Mouse (Mus musculus) megakaryocyte, embryonic 14.5 days (primary cell): ENCODE results near the gene Guk1. TPM values are rescaled to one million over a fixed set of nuclear protein-coding genes. Genes with fewer than 3 reads are reported as not detected.

Experiments used
- H3K27me3 ChIP-seq: replicated peaks from 2 replicates; pipeline ENCODE3; 2012; ENCODE audit warnings: inconsistent platforms
- H3K36me3 ChIP-seq: replicated peaks from 2 replicates; pipeline ENCODE3; 2012; ENCODE audit warnings: low read length, inconsistent platforms, mixed read lengths
- H3K4me1 ChIP-seq: 2 replicates; pipeline ENCODE4 v1.6.1; 2012; ENCODE audit warnings: inconsistent platforms
- H3K4me3 ChIP-seq: replicated peaks from 2 replicates; pipeline ENCODE3; 2012; ENCODE audit warnings: moderate library complexity, mild to moderate bottlenecking, inconsistent platforms
- H3K9me3 ChIP-seq: 2 replicates; pipeline ENCODE4 v1.6.1; 2012; ENCODE audit warnings: inconsistent platforms
- FLI1 ChIP-seq: IDR thresholded peaks from 2 replicates; pipeline ENCODE4 v1.6.1; 2012; ENCODE audit warnings: low read length, inconsistent platforms, mixed read lengths
- GATA1 ChIP-seq: IDR thresholded peaks from 3 replicates; pipeline ENCODE4 v1.6.1; 2012; ENCODE audit warnings: mixed read lengths, low read length, inconsistent platforms, borderline replicate concordance
- polyA plus RNA-seq: library from polyadenylated mRNA; stranded (reverse); fragments of >175 nt; gene quantifications from 2 replicates; pipeline ENCODE4 v1.2.3, GENCODE M21; 2012; ENCODE audit warnings: low replicate concordance; ENCODE audit not compliant: insufficient read depth

Guk1 gene
- polyA plus RNA-seq, 1 experiment = 19.3 TPM

DNA sequence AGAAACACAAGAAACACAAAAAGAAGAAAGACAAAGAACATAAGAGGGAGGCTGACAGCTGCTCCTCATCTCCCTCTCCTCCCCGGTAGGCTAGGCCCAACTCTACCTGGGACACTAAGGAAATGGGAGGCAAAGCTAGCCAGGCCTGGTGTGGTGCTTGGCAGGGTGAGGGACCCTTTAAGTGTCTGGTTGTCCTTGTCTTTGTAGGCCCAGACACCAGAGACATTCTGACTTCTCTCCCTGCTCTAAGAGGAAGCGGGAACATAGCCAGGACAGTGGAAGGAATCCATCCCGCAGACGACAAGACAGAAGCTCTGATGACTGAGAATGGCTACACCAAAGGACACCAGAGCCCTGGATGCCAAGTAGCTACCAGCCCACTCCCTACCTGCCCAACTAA is 18.0 kb upstream of the Guk1 start:
- Histone ChIP-seq H3K4me3 (no peak overlapping the region), H3K4me1 (peaks cover 68% of the 10 kb centered on the region), H3K27me3 (no peaks in the 10 kb centered on the region), H3K9me3 (no peaks in the 10 kb centered on the region), H3K36me3 (peaks cover 67% of the 10 kb centered on the region)
- no peak for TF ChIP-seq GATA1
- no peak for TF ChIP-seq FLI1

DNA sequence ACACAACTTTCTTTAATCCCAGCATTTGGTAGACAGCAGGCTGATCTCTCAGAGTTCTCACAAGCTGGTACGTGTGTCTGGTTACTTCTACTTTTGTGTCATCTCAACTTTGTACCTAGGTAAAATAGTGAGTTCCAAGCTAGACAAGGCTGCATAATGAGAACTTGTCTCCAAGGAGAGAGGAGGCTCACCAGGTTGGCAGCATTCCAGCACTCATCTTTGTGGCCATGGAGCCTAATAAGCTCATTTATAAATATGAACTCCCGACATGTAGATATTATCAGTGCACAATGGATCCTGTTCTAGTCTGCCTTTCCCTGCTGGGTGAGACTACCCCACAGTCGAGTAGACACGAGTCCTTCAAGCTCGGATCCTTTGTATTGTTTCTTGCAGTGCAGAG is 17.6 kb upstream of the Guk1 start:
- Histone ChIP-seq H3K4me1 (peaks cover 63% of the 10 kb centered on the region), H3K36me3 (peaks cover 66% of the 10 kb centered on the region), H3K4me3 (peak overlapping the region; percentile 94), H3K27me3 (no peaks in the 10 kb centered on the region), H3K9me3 (no peaks in the 10 kb centered on the region)
- TF ChIP-seq GATA1 (no peak), FLI1 (no peak)

DNA sequence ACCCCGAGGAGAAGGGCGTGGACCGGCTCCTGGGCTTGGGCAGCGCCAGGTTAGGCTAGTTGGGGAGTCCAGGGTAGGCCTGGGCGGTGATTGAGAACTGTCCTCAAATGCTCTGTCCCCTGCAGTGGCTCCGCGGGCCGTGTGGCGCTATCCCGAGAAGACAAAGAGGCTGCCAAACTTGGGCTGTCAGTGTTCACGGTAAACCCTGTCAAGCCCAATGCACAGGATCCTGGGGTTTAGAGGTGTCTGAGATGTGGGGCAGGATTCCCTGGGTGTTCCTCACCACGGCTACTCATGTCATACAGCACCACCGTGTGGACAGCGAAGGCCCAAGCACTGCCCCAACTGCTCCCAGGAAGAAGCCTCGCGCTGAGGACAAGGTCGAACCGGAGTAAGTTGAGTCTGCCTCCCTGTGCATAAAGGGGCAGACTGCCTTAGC is 17.0 kb upstream of the Guk1 start:
- H3K4me1 ChIP-seq = peaks cover 63% of the 10 kb centered on the region
- TF ChIP-seq GATA1 (no peak), FLI1 (no peak)
- H3K27me3 ChIP-seq = no peaks in the 10 kb centered on the region
- H3K9me3 ChIP-seq = no peaks in the 10 kb centered on the region
- peak overlapping the region; percentile 94 for H3K4me3 ChIP-seq
- H3K36me3 ChIP-seq = peaks cover 66% of the 10 kb centered on the region

DNA sequence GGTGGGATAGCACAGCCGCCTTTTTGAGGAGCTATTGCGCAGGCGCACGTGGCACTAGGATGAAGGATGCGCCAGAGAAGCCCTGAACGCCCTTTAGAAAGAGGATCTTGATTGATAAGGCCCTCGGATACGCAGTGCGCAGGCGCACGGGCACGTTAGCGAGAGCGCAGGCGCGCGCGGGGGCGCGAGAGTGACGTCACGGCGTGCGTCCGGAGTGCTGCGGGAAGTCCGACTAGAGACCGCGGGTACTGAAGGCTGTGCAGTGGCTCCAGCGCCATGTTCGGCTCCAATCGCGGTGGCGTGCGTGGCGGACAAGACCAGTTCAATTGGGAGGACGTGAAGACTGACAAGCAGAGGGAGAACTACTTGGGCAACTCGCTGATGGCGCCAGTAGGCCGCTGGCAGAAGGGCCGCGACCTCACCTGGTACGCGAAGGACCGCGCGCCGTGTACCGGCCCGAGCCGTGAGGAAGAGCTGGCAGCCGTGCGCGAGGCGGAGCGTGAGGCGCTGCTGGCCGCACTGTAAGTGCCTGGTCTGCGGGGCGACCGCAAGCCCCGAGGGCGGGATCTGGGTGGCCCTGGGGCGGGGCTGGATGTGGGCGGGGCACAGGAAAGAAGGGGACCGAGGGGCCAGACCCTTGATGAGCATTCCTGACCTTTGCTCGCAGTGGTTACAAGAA is 16.3 kb upstream of the Guk1 start, which contains the start of gene 2310033P09Rik:
Gene 2310033P09Rik (plus strand): TSS at position 169 of the 679 bp plus-strand sequence.
- H3K9me3 ChIP-seq = no peaks in the 10 kb centered on the region
- H3K36me3 ChIP-seq = peaks cover 62% of the 10 kb centered on the region
- peaks cover 58% of the 10 kb centered on the region for H3K4me1 ChIP-seq
- TF ChIP-seq FLI1 = no peak
- TF ChIP-seq GATA1 = no peak
- H3K27me3 ChIP-seq = no peaks in the 10 kb centered on the region
- peak within 1 kb of the TSS; percentile 94 for H3K4me3 ChIP-seq

DNA sequence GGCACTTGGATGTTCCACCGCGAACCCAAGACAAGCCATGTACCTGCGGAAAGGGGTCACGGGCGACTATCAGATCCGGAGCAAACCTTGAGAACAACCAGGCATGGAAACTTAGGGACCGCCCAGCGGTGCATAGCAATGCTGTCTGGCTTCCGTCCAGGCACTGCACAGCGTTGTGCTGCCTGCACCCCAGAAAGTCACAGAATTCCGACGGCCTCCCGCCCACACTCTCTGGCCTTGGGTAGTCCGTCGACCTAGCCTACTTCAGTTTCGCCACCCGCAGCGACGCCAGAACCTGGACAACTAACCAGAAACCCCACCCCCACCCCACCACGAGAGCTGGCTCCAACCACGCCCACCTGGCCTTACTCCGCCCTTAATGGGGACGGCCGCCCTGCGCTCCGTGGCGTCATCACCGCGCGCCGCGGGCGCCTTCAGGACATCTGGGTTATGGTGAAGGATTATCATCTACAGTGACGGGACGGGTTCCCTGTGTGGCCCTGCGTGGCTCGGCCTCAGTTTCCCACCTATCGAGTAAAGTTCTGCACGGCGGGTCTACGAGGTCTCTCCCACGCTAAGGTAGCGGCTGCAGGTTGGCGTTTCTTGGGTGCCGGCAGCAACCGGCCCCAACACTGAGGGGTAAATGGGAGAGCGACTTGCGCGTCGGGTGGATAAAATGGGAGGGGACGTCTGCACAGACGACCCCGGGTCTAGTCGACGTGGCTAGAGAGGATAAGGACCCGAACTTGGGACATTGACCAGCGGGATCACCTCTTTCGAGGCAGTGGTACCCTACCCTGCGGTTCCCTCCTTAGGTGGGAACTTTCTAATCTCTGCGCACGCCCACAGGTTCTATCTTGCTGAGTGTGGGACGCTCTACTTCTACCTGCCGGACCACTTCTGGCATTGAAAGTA is 10.3 kb upstream of the Guk1 start, which contains the start of gene Mrpl55:
Gene Mrpl55 (plus strand): TSS at position 406 of the 915 bp plus-strand sequence.
- H3K36me3 ChIP-seq = peaks cover 35% of the 10 kb centered on the region
- TF ChIP-seq GATA1 (no peak), FLI1 (no peak)
- H3K4me3 ChIP-seq = peak within 1 kb of the TSS; percentile 92
- peaks cover 25% of the 10 kb centered on the region for H3K4me1 ChIP-seq
- H3K27me3 ChIP-seq = no peaks in the 10 kb centered on the region
- no peaks in the 10 kb centered on the region for H3K9me3 ChIP-seq

DNA sequence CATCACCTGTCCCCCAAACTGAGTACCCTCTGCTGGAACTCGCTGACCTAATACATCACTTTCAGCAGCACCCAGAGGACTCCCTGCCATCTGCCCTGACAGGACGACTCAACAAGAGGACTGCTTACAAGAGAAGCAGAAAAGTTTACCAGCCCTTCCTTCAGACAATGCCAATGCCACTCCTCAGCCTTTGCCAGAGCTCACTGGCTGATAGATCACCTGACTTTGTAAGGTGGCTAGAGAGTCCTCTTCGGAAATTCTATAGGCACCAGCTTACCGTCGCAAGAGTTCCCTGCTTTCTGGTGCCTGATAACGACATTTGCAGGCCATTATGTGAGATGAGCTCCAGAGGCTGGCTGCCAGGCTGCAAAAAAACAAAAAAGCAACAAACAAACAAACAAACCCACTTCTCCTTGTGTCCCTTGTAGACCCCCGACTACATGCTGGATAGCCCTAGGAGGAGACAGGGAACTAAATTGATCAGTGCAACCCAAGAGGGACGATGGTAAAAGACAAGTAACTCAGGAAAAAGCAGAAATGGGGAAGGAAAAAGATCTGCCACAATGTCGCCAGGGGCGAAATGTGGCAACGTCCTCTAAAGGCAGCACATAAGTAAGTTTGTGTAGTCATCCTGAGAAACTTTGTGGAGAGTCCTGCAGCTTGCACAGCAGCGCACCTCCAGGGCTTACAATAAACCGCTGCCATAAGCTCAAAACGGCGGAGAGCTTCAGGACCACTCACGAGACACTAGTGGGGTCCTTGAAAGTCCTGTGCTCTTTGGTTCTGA is 9.4 kb upstream of the Guk1 start:
- Histone ChIP-seq H3K4me1 (peaks cover 25% of the 10 kb centered on the region), H3K9me3 (no peaks in the 10 kb centered on the region)
- TF ChIP-seq FLI1 = no peak
- no peak for TF ChIP-seq GATA1

DNA sequence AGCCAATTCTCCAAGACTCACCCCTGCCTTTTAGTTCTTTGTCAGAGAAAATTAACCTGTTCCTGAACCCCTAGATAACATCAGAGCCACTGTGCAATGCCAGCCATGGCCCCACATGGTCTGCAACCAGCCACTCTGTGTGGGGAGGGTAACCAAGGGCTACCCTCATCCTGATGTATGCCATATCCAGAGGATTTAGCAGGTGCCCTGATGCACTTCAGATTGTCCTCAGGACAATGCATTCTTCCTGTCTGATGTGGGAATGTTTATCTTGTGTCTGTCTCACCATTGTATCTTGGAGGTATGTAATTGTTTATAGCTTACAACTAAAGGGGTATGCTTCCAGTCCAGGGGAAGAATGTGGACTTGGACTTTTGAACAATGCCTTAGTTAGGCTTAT is 4.2 kb upstream of the Guk1 start:
- Histone ChIP-seq H3K9me3 (no peaks in the 10 kb centered on the region), H3K36me3 (peaks cover 8% of the 10 kb centered on the region), H3K27me3 (peaks cover 5% of the 10 kb centered on the region), H3K4me1 (peaks cover 31% of the 10 kb centered on the region), H3K4me3 (no peak overlapping the region)
- TF ChIP-seq GATA1 (no peak), FLI1 (no peak)

More for the DNA sequence above, 9.4 kb upstream of the Guk1 start:
- Histone ChIP-seq H3K36me3 (peaks cover 32% of the 10 kb centered on the region), H3K27me3 (no peaks in the 10 kb centered on the region), H3K4me3 (peak overlapping the region; percentile 92)

DNA sequence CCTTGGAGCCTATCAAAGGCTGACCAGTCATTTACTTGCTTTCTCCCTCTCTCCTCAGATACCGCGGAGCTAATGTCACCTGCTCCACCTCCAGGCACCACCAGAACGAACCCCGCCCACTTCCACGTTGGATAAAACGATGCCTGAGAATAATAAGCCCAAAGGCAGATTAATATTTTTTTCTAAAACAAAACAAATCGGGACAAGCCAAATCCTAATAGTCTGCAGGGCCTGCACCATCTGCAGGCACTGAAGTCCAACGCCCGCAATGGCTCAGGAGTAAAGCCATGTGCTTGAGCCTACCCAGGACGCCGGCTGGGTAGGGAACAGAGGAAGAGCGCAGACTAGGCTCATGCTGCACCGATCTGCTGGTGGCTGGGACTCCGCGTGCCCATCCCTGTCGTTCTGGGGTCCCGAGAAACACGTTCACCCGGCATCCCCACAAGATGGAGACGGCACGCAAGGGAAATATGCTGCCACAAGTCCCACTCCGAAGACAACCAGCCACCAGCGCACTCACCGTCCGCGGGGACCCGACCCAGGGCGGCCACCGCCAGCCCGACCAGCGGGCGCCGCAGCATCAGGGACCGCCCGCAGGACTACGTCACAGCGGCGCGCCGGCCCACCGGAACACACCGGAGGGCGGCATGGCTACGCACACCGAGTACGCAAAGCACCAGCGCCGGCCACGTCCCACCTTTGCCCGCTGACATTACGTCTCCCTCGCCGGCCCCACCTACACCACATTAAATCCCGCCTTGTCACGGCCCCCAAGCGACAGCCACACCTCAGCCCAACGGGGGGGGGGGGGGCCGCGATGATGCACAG is 567 bp downstream of the Guk1 start:
- TF ChIP-seq FLI1 (no peak), GATA1 (no peak)
- Histone ChIP-seq H3K27me3 (peaks cover 11% of the 10 kb centered on the region), H3K36me3 (peaks cover 11% of the 10 kb centered on the region), H3K4me3 (peak overlapping the region; percentile 98), H3K4me1 (peaks cover 42% of the 10 kb centered on the region), H3K9me3 (no peaks in the 10 kb centered on the region)
